Mouse (Mus musculus): ENCODE measurements around the gene Nfu1. TPM values are rescaled to one million over a fixed set of nuclear protein-coding genes. Genes with fewer than 3 reads are reported as not detected.
A peak's percentile ranks its signal among the peaks of the same experiment; 100 is the strongest.
"Not testable (repeated sequence)": the region's sequence is repeated elsewhere in the genome, so short reads cannot be mapped to it uniquely, and the experiment has no call there.

Gene Nfu1
- polyA plus RNA-seq, 1 experiment: 88.5 TPM

- Histone ChIP-seq H3K4me1 (ENCODE audit: control insufficient read depth, insufficient read depth, low read length) (no peaks in the 10 kb centered on the region; the same call in 1 of the 2 replicates), H3K4me3 (replicated peaks; ENCODE audit: extremely low read depth, low read depth, low read length) (peak overlapping the region; percentile 94)
- DNase-seq: peak; percentile 94
- no peak for TF ChIP-seq CTCF (IDR thresholded peaks at IDR 0.05; ENCODE audit: insufficient read depth, low read length)
- peak; percentile 90 for TF ChIP-seq POLR2A (IDR thresholded peaks at IDR 0.05; ENCODE audit: borderline replicate concordance, extremely low read depth, low read depth, low read length)
- WGBS: under 1% methylated on average over 36 of the region's 36 CpGs
Observed at GRCm38 (mm10) chr6:87009692-87010328, 774 bp downstream of the Nfu1 start.

- no peak overlapping the region for H3K4me3 ChIP-seq (replicated peaks; ENCODE audit: extremely low read depth, low read depth, low read length)
- TF ChIP-seq POLR2A (IDR thresholded peaks at IDR 0.05; ENCODE audit: borderline replicate concordance, extremely low read depth, low read depth, low read length) (no peak), CTCF (IDR thresholded peaks at IDR 0.05; ENCODE audit: insufficient read depth, low read length) (peak; percentile 53)
- H3K4me1 ChIP-seq (ENCODE audit: control insufficient read depth, insufficient read depth, low read length): no peaks in the 10 kb centered on the region
- WGBS: 66% methylated on average over 4 of the region's 4 CpGs
- no peak for DNase-seq
Observed at GRCm38 (mm10) chr6:87016916-87017315, 7.9 kb downstream of the Nfu1 start.

- 92% methylated on average over 8 of the region's 8 CpGs for WGBS
Observed at GRCm38 (mm10) chr6:87018874-87019273, 9.8 kb downstream of the Nfu1 start.

GRCm38 (mm10) chr6:87021791-87022190, 12.8 kb downstream of the Nfu1 start:
- no peak overlapping the region for H3K4me3 ChIP-seq (replicated peaks; ENCODE audit: extremely low read depth, low read depth, low read length)
- TF ChIP-seq CTCF (IDR thresholded peaks at IDR 0.05; ENCODE audit: insufficient read depth, low read length) (no peak), POLR2A (IDR thresholded peaks at IDR 0.05; ENCODE audit: borderline replicate concordance, extremely low read depth, low read depth, low read length) (no peak)
- WGBS: 98% methylated on average over 12 of the region's 12 CpGs
- H3K4me1 ChIP-seq (ENCODE audit: control insufficient read depth, insufficient read depth, low read length): no peaks in the 10 kb centered on the region
- DNase-seq: no peak

More at GRCm38 (mm10) chr6:87018874-87019273, 9.8 kb downstream of the Nfu1 start:
- no peak overlapping the region for H3K4me3 ChIP-seq (replicated peaks; ENCODE audit: extremely low read depth, low read depth, low read length)
- TF ChIP-seq CTCF (IDR thresholded peaks at IDR 0.05; ENCODE audit: insufficient read depth, low read length) (no peak), POLR2A (IDR thresholded peaks at IDR 0.05; ENCODE audit: borderline replicate concordance, extremely low read depth, low read depth, low read length) (no peak)
- no peaks in the 10 kb centered on the region for H3K4me1 ChIP-seq (ENCODE audit: control insufficient read depth, insufficient read depth, low read length)
- no peak for DNase-seq

GRCm38 (mm10) chr6:87026980-87027379, 17.9 kb downstream of the Nfu1 start:
- TF ChIP-seq POLR2A (IDR thresholded peaks at IDR 0.05; ENCODE audit: borderline replicate concordance, extremely low read depth, low read depth, low read length) (no peak), CTCF (IDR thresholded peaks at IDR 0.05; ENCODE audit: insufficient read depth, low read length) (no peak)
- WGBS: 24% methylated on average over 7 of the region's 7 CpGs
- no peak overlapping the region for H3K4me3 ChIP-seq (replicated peaks; ENCODE audit: extremely low read depth, low read depth, low read length)
- no peaks in the 10 kb centered on the region for H3K4me1 ChIP-seq (ENCODE audit: control insufficient read depth, insufficient read depth, low read length)
- DNase-seq: no peak

- no peak for TF ChIP-seq POLR2A (IDR thresholded peaks at IDR 0.05; ENCODE audit: borderline replicate concordance, extremely low read depth, low read depth, low read length)
- no peak for TF ChIP-seq CTCF (IDR thresholded peaks at IDR 0.05; ENCODE audit: insufficient read depth, low read length)
- no peaks in the 10 kb centered on the region for H3K4me1 ChIP-seq (ENCODE audit: control insufficient read depth, insufficient read depth, low read length)
Observed at GRCm38 (mm10) chr6:87028881-87029280, 19.8 kb downstream of the Nfu1 start.

GRCm38 (mm10) chr6:87031310-87031709, 22.3 kb downstream of the Nfu1 start:
- not testable (repeated sequence) for H3K4me1 ChIP-seq (ENCODE audit: control insufficient read depth, insufficient read depth, low read length); H3K4me3 ChIP-seq (replicated peaks; ENCODE audit: extremely low read depth, low read depth, low read length); DNase-seq
- WGBS: 76% methylated on average over 7 of the region's 7 CpGs

More at GRCm38 (mm10) chr6:87028881-87029280, 19.8 kb downstream of the Nfu1 start:
- no peak for DNase-seq
- no peak overlapping the region for H3K4me3 ChIP-seq (replicated peaks; ENCODE audit: extremely low read depth, low read depth, low read length)

- 76% methylated on average over 3 of the region's 3 CpGs for WGBS
- no peaks in the 10 kb centered on the region for H3K4me1 ChIP-seq (ENCODE audit: control insufficient read depth, insufficient read depth, low read length)
- TF ChIP-seq POLR2A (IDR thresholded peaks at IDR 0.05; ENCODE audit: borderline replicate concordance, extremely low read depth, low read depth, low read length): no peak
- no peak for TF ChIP-seq CTCF (IDR thresholded peaks at IDR 0.05; ENCODE audit: insufficient read depth, low read length)
- no peak overlapping the region for H3K4me3 ChIP-seq (replicated peaks; ENCODE audit: extremely low read depth, low read depth, low read length)
- DNase-seq: no peak
Observed at GRCm38 (mm10) chr6:87032401-87032800, 23.4 kb downstream of the Nfu1 start.

GRCm38 (mm10) chr6:87034395-87034794, 25.4 kb downstream of the Nfu1 start:
- WGBS: 77% methylated on average over 3 of the region's 3 CpGs
- no peak overlapping the region for H3K4me3 ChIP-seq (replicated peaks; ENCODE audit: extremely low read depth, low read depth, low read length)
- no peak for DNase-seq
- H3K4me1 ChIP-seq (ENCODE audit: control insufficient read depth, insufficient read depth, low read length): no peaks in the 10 kb centered on the region; the same call in 1 of the 2 replicates
- TF ChIP-seq POLR2A (IDR thresholded peaks at IDR 0.05; ENCODE audit: borderline replicate concordance, extremely low read depth, low read depth, low read length) (no peak), CTCF (IDR thresholded peaks at IDR 0.05; ENCODE audit: insufficient read depth, low read length) (no peak)

GRCm38 (mm10) chr6:87037826-87038620, 29.0 kb downstream of the Nfu1 start:
- DNase-seq: no peak
- WGBS: 58% methylated on average over 10 of the region's 10 CpGs
- H3K4me3 ChIP-seq (replicated peaks; ENCODE audit: extremely low read depth, low read depth, low read length): no peak overlapping the region
- no peak for TF ChIP-seq CTCF (IDR thresholded peaks at IDR 0.05; ENCODE audit: insufficient read depth, low read length)
- TF ChIP-seq POLR2A (IDR thresholded peaks at IDR 0.05; ENCODE audit: borderline replicate concordance, extremely low read depth, low read depth, low read length): no peak
- no peaks in the 10 kb centered on the region; the same call in 1 of the 2 replicates for H3K4me1 ChIP-seq (ENCODE audit: control insufficient read depth, insufficient read depth, low read length)

All from lung, adult 2 months (tissue).